Mouse (Mus musculus) liver, embryonic 11.5 days (tissue): ENCODE measurements around the gene Akap13. TPM values are rescaled to one million over a fixed set of nuclear protein-coding genes. Genes with fewer than 3 reads are reported as not detected.
A peak's percentile ranks its signal among the peaks of the same experiment; 100 is the strongest.
"Not testable (repeated sequence)": the region's sequence is repeated elsewhere in the genome, so short reads cannot be mapped to it uniquely, and the experiment has no call there.

Experiments used
- ATAC-seq: fragments of 200-750 bp; cut with Nextera tagmentation; replicated peaks from 2 replicates; pipeline ENCODE4 v1.8.0; 2017; ENCODE audit warnings: moderate number of reproducible peaks, mild to moderate bottlenecking, moderate TSS enrichment, moderate library complexity; ENCODE audit not compliant: low FRiP score
- DNase-seq: peaks from one replicate; pipeline ENCODE4 v3.0.0-alpha.2; 2017; ENCODE audit warnings: low spot score
- H3K27ac ChIP-seq: fragments of 300-500 bp; sonication (generic); 2 replicates; pipeline ENCODE4 v1.5.1; 2014; ENCODE audit warnings: mild to moderate bottlenecking, low read depth, low read length, control low read depth
- H3K27me3 ChIP-seq: fragments of 300-500 bp; sonication (generic); replicated peaks from 2 replicates; pipeline ENCODE4 v1.6.1; 2014; ENCODE audit warnings: low read length, mixed read lengths; ENCODE audit not compliant: control insufficient read depth, insufficient read depth
- H3K36me3 ChIP-seq: fragments of 300-500 bp; sonication (generic); 2 replicates; pipeline ENCODE4 v1.6.1; 2014; ENCODE audit warnings: mild to moderate bottlenecking, low read length, moderate library complexity, mixed read lengths; ENCODE audit not compliant: control insufficient read depth, insufficient read depth
- H3K4me1 ChIP-seq: fragments of 300-500 bp; sonication (generic); replicated peaks from 2 replicates; pipeline ENCODE4 v1.6.1; 2014; ENCODE audit warnings: low read length, mixed read lengths; ENCODE audit not compliant: control insufficient read depth, insufficient read depth
- H3K4me2 ChIP-seq: fragments of 300-500 bp; sonication (generic); 2 replicates; pipeline ENCODE4 v1.6.1; 2014; ENCODE audit warnings: mild to moderate bottlenecking, control low read depth, moderate library complexity
- H3K4me3 ChIP-seq: fragments of 300-500 bp; sonication (generic); 2 replicates; pipeline ENCODE4 v1.5.1; 2014; ENCODE audit warnings: low read depth, low read length, control low read depth
- H3K9ac ChIP-seq: fragments of 300-500 bp; sonication (generic); 2 replicates; pipeline ENCODE4 v1.6.1; 2014; ENCODE audit warnings: low read depth, low read length, control low read depth
- H3K9me3 ChIP-seq: fragments of 300-500 bp; sonication (generic); 2 replicates; pipeline ENCODE4 v1.6.1; 2016; ENCODE audit warnings: low read length, inconsistent platforms, mixed read lengths; ENCODE audit not compliant: control insufficient read depth
- WGBS: fragments of 180-500 bp; shearing (Covaris S2); extraction: QIAGEN DNeasy Blood & Tissue Kit; methylation state at CpG from one replicate; pipeline ENCODE4 v1.1.7; 2014; 5-methylcytosine and 5-hydroxymethylcytosine counted together
- polyA plus RNA-seq: library from polyadenylated mRNA; unstranded; fragments of >200 nt; fragmentation: Nextera tagmentation; extraction: Ambion mirVana; gene quantifications from 2 replicates; pipeline ENCODE4 v1.2.1, GENCODE M21; 2014

Akap13 gene
- polyA plus RNA-seq, 1 experiment from 2014 or later = 30.7 TPM

GRCm38 (mm10) chr7:75612000-75612682, 156.8 kb downstream of the Akap13 start:
- Histone ChIP-seq H3K9me3 (no peaks in the 10 kb centered on the region), H3K4me1 (peaks cover 51% of the 10 kb centered on the region), H3K27me3 (no peaks in the 10 kb centered on the region), H3K4me3 (peak overlapping the region; percentile 49), H3K4me2 (peak overlapping the region; percentile 69), H3K9ac (peak overlapping the region; percentile 71), H3K36me3 (peaks cover 15% of the 10 kb centered on the region; the same call in 1 of the 2 replicates), H3K27ac (peak overlapping the region; percentile 89)
- DNase-seq (peak; percentile 71), ATAC-seq (peak; percentile 98)
- 16% methylated on average over 13 of the region's 13 CpGs for WGBS

GRCm38 (mm10) chr7:75612683-75613053, 157.3 kb downstream of the Akap13 start:
- H3K27me3 ChIP-seq = no peaks in the 10 kb centered on the region
- H3K9me3 ChIP-seq = no peaks in the 10 kb centered on the region
- ATAC-seq (no peak), DNase-seq (no peak)
- peaks cover 15% of the 10 kb centered on the region; the same call in 1 of the 2 replicates for H3K36me3 ChIP-seq
- peak overlapping the region; percentile 89 for H3K27ac ChIP-seq
- peak overlapping the region; percentile 49 for H3K4me3 ChIP-seq
- peaks cover 51% of the 10 kb centered on the region for H3K4me1 ChIP-seq
- H3K9ac ChIP-seq = peak overlapping the region; percentile 71
- H3K4me2 ChIP-seq = peak overlapping the region; percentile 69

DNA sequence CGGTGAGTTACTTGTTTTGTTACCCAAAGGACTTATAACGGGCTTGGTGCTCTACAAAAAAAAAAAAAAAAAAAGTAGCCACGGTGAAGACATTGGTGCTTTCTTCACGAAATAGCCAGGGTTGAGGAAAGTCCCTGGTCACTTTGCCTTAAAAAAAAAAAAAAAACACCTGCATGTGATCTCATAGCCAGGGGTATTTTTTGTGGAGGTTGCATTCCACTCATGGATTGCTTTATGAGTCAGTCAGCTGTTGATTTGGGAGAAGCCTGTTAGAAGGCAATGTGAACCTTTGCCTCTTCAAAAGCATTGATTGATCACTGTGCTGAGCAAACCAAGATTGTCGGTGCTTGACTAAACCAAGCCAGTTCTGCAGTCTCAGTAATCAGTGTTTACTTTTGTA, 157.9 kb downstream of the Akap13 start:
- no peaks in the 10 kb centered on the region for H3K9me3 ChIP-seq
- peak overlapping the region; percentile 69 for H3K4me2 ChIP-seq
- WGBS = 24% methylated on average over 5 of the region's 5 CpGs
- peaks cover 51% of the 10 kb centered on the region for H3K4me1 ChIP-seq
- no peaks in the 10 kb centered on the region for H3K27me3 ChIP-seq
- peak overlapping the region; percentile 49 for H3K4me3 ChIP-seq
- DNase-seq (no peak), ATAC-seq (no peak)
- H3K27ac ChIP-seq = peak overlapping the region; percentile 55
- peaks cover 15% of the 10 kb centered on the region; the same call in 1 of the 2 replicates for H3K36me3 ChIP-seq
- H3K9ac ChIP-seq = peak overlapping the region; percentile 71; the same call in 1 of the 2 replicates

DNA sequence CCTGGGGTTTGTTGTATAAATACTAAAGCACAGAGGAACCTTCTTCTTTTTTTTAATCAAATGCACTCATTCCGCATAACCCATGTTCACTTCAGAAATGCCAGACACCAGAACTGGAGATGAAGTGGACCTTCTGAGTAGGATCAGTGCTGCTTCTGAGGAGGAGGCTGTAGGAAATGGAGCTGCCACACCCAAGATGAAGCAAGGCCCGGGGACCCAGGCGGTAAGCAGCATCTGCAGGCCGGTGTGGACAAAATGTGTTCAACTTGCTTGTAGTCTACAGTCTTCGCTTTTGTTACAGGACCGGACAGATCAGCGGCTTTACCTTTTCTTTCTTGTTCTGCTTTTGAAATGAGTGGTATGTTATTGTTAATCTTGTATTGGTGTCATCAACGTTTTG, 159.5 kb downstream of the Akap13 start:
- DNase-seq (no peak), ATAC-seq (no peak)
- H3K9ac ChIP-seq = no peak overlapping the region
- H3K36me3 ChIP-seq = peaks cover 5% of the 10 kb centered on the region; the same call in 1 of the 2 replicates
- 79% methylated on average over 8 of the region's 8 CpGs for WGBS
- H3K27ac ChIP-seq = no peak overlapping the region
- H3K4me2 ChIP-seq = peak overlapping the region; percentile 69
- H3K4me1 ChIP-seq = peaks cover 40% of the 10 kb centered on the region
- no peak overlapping the region for H3K4me3 ChIP-seq
- no peaks in the 10 kb centered on the region for H3K27me3 ChIP-seq
- H3K9me3 ChIP-seq = no peaks in the 10 kb centered on the region

GRCm38 (mm10) chr7:75617246-75617645, 161.9 kb downstream of the Akap13 start:
- not testable (repeated sequence) for H3K4me2 ChIP-seq, H3K9me3 ChIP-seq, H3K27me3 ChIP-seq, H3K36me3 ChIP-seq, H3K9ac ChIP-seq, H3K27ac ChIP-seq, DNase-seq, H3K4me3 ChIP-seq, ATAC-seq
- WGBS = 86% methylated on average over 4 of the region's 4 CpGs
- peaks cover 19% of the 10 kb centered on the region for H3K4me1 ChIP-seq

DNA sequence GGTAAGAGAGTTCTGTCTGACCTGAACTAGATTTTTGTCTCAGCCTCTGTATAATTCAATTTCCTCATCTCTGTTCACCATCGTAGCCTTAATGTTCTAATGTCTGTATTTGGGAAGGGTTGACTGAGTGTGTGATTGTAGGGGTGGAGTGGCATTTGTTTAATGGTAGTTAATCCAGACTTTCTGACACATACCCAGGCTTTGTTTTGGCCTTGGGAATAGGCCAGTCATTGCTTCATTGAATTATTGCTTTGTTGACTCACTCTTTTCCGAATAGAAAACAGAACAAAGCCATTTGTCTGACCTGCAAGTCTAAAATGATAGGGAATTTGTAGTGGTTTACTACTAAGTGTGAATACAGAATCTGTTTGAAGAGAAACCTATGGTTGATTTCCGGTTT, 163.4 kb downstream of the Akap13 start:
- H3K36me3 ChIP-seq = no peaks in the 10 kb centered on the region; the same call in 1 of the 2 replicates
- ATAC-seq = no peak

DNA sequence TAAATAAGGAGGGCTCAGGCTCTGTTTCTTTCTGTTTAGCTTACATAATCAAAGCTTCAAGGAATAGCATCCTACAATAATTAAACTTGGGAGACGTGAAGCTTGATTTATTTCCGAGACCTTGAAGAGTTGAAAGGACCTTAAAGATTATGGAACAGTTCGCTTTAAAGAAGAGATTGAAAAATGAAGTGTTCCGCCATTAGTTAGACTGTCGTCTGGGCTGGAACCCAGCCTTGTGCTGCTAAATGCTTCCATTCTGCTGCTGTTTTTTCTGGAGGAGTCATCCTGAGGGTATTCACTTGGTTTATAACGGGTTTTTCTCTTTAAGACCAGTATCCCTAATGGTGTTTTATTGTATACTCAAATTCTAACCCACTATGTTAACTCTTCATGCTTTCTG, 164.5 kb downstream of the Akap13 start:
- Histone ChIP-seq H3K4me3 (no peak overlapping the region), H3K27ac (no peak overlapping the region), H3K27me3 (no peaks in the 10 kb centered on the region), H3K36me3 (no peaks in the 10 kb centered on the region; the same call in 1 of the 2 replicates), H3K4me2 (no peak overlapping the region), H3K4me1 (no peaks in the 10 kb centered on the region; the same call in none of the 2 replicates), H3K9me3 (no peaks in the 10 kb centered on the region), H3K9ac (no peak overlapping the region)
- no peak for DNase-seq
- 77% methylated on average over 6 of the region's 6 CpGs for WGBS
- no peak for ATAC-seq

More for the DNA sequence above, 163.4 kb downstream of the Akap13 start:
- H3K27me3 ChIP-seq = no peaks in the 10 kb centered on the region
- H3K4me1 ChIP-seq = peaks cover 10% of the 10 kb centered on the region
- 83% methylated on average over 3 of the region's 3 CpGs for WGBS
- DNase-seq = no peak
- H3K27ac ChIP-seq = no peak overlapping the region
- no peak overlapping the region for H3K9ac ChIP-seq
- no peak overlapping the region for H3K4me2 ChIP-seq
- no peak overlapping the region for H3K4me3 ChIP-seq
- no peaks in the 10 kb centered on the region for H3K9me3 ChIP-seq

- 87% methylated on average over 3 of the region's 3 CpGs for WGBS
- Histone ChIP-seq H3K9ac (no peak overlapping the region), H3K4me3 (no peak overlapping the region), H3K27me3 (no peaks in the 10 kb centered on the region), H3K36me3 (no peaks in the 10 kb centered on the region; the same call in 1 of the 2 replicates), H3K4me2 (no peak overlapping the region), H3K27ac (no peak overlapping the region), H3K4me1 (no peaks in the 10 kb centered on the region; the same call in 1 of the 2 replicates), H3K9me3 (no peaks in the 10 kb centered on the region)
- DNase-seq (no peak), ATAC-seq (no peak)
These were observed 165.1 kb downstream of the Akap13 start for GRCm38 (mm10) chr7:75620395-75620960.

GRCm38 (mm10) chr7:75620976-75621375, 165.6 kb downstream of the Akap13 start:
- no peaks in the 10 kb centered on the region; the same call in 1 of the 2 replicates for H3K36me3 ChIP-seq
- ATAC-seq (no peak), DNase-seq (no peak)
- 88% methylated on average over 4 of the region's 4 CpGs for whole genome bisulfite sequencing
- no peak overlapping the region for H3K9ac ChIP-seq
- H3K27ac ChIP-seq = no peak overlapping the region
- no peaks in the 10 kb centered on the region for H3K9me3 ChIP-seq
- H3K27me3 ChIP-seq = no peaks in the 10 kb centered on the region
- no peak overlapping the region for H3K4me2 ChIP-seq
- no peak overlapping the region for H3K4me3 ChIP-seq
- no peaks in the 10 kb centered on the region; the same call in 1 of the 2 replicates for H3K4me1 ChIP-seq
